Mouse (Mus musculus) stomach, embryonic 16.5 days (tissue): Measurements from ENCODE around the gene Rbm28. TPM values are rescaled to one million over a fixed set of nuclear protein-coding genes. Genes with fewer than 3 reads are reported as not detected.

Source experiments
- ATAC-seq: fragments of 200-750 bp; cut with Nextera tagmentation; 2 replicates; pipeline ENCODE4 v1.8.0; 2017; ENCODE audit warnings: moderate number of reproducible peaks, moderate TSS enrichment; ENCODE audit not compliant: insufficient read depth, low FRiP score
- H3K27ac ChIP-seq: fragments of 300-500 bp; sonication (generic); 2 replicates; pipeline ENCODE4 v1.5.1; 2014; ENCODE audit warnings: low read length
- H3K27me3 ChIP-seq: fragments of 300-500 bp; sonication (generic); 2 replicates; pipeline ENCODE4 v1.6.1; 2014; ENCODE audit warnings: low read length, control low read depth, mixed read lengths; ENCODE audit not compliant: control insufficient read depth, insufficient read depth
- H3K36me3 ChIP-seq: fragments of 300-500 bp; sonication (generic); 2 replicates; pipeline ENCODE4 v1.6.1; 2014; ENCODE audit warnings: low read length; ENCODE audit not compliant: control insufficient read depth, insufficient read depth
- H3K4me1 ChIP-seq: fragments of 300-500 bp; sonication (generic); 2 replicates; pipeline ENCODE4 v1.6.1; 2014; ENCODE audit warnings: low read length, control low read depth, mixed read lengths; ENCODE audit not compliant: control insufficient read depth, insufficient read depth
- H3K4me2 ChIP-seq: fragments of 300-500 bp; sonication (generic); 2 replicates; pipeline ENCODE4 v1.6.1; 2014; ENCODE audit warnings: low read depth, low read length, mixed read lengths
- H3K4me3 ChIP-seq: fragments of 300-500 bp; sonication (generic); replicated peaks from 2 replicates; pipeline ENCODE4 v1.5.1; 2014; ENCODE audit warnings: mild to moderate bottlenecking, low read length
- H3K9ac ChIP-seq: fragments of 300-500 bp; sonication (generic); 2 replicates; pipeline ENCODE4 v1.6.1; 2014; ENCODE audit warnings: low read length
- H3K9me3 ChIP-seq: fragments of 300-500 bp; sonication (generic); replicated peaks from 2 replicates; pipeline ENCODE4 v1.6.1; 2016; ENCODE audit warnings: low read length, control low read depth; ENCODE audit not compliant: control insufficient read depth
- WGBS: fragments of 180-500 bp; shearing (Covaris S2); extraction: QIAGEN DNeasy Blood & Tissue Kit; methylation state at CpG from one replicate; pipeline ENCODE4 v1.1.7; 2014; 5-methylcytosine and 5-hydroxymethylcytosine counted together
- polyA plus RNA-seq: library from polyadenylated mRNA; unstranded; fragments of >200 nt; fragmentation: Nextera tagmentation; extraction: Ambion mirVana; gene quantifications from 2 replicates; pipeline ENCODE4 v1.2.1, GENCODE M21; 2015

The Rbm28 gene
- polyA plus RNA-seq, 1 experiment from 2014 or later = 29.4 TPM

- H3K4me2 ChIP-seq = no peak overlapping the region
- peaks cover 5% of the 10 kb centered on the region; the same call in 1 of the 2 replicates for H3K36me3 ChIP-seq
- 95% methylated on average over 10 of the region's 10 CpGs for WGBS
Observed at GRCm38 (mm10) chr6:29206006-29206405, 41.2 kb upstream of the Rbm28 start.

GRCm38 (mm10) chr6:29204932-29205614, 40.3 kb upstream of the Rbm28 start:
- no peak overlapping the region for H3K27ac ChIP-seq
- no peak overlapping the region for H3K4me3 ChIP-seq
- H3K36me3 ChIP-seq = peaks cover 5% of the 10 kb centered on the region; the same call in 1 of the 2 replicates
- no peaks in the 10 kb centered on the region; the same call in 1 of the 2 replicates for H3K4me1 ChIP-seq
- no peak overlapping the region for H3K9ac ChIP-seq
- no peaks in the 10 kb centered on the region for H3K27me3 ChIP-seq
- WGBS = 56% methylated on average over 15 of the region's 15 CpGs
- ATAC-seq = peak; percentile 32; the same call in 1 of the 2 replicates
- no peaks in the 10 kb centered on the region for H3K9me3 ChIP-seq
- H3K4me2 ChIP-seq = no peak overlapping the region

More at GRCm38 (mm10) chr6:29206006-29206405, 41.2 kb upstream of the Rbm28 start:
- no peak overlapping the region for H3K27ac ChIP-seq
- no peaks in the 10 kb centered on the region for H3K27me3 ChIP-seq
- no peak overlapping the region for H3K9ac ChIP-seq
- H3K9me3 ChIP-seq = no peaks in the 10 kb centered on the region
- peaks cover under 1% of the 10 kb centered on the region for H3K4me1 ChIP-seq
- H3K4me3 ChIP-seq = no peak overlapping the region
- ATAC-seq = no peak

GRCm38 (mm10) chr6:29203861-29204585, 39.2 kb upstream of the Rbm28 start:
- WGBS = 86% methylated on average over 6 of the region's 6 CpGs
- Histone ChIP-seq H3K36me3 (peaks cover 5% of the 10 kb centered on the region; the same call in 1 of the 2 replicates), H3K27me3 (no peaks in the 10 kb centered on the region), H3K27ac (no peak overlapping the region), H3K4me3 (no peak overlapping the region), H3K4me1 (no peaks in the 10 kb centered on the region; the same call in 1 of the 2 replicates), H3K9ac (no peak overlapping the region), H3K4me2 (no peak overlapping the region), H3K9me3 (no peaks in the 10 kb centered on the region)
- ATAC-seq = no peak

- H3K27me3 ChIP-seq = no peaks in the 10 kb centered on the region
- no peaks in the 10 kb centered on the region for H3K9me3 ChIP-seq
- no peaks in the 10 kb centered on the region; the same call in 1 of the 2 replicates for H3K4me1 ChIP-seq
- H3K36me3 ChIP-seq = peaks cover 5% of the 10 kb centered on the region; the same call in 1 of the 2 replicates
- WGBS = 91% methylated on average over 13 of the region's 13 CpGs
- no peak for ATAC-seq
- no peak overlapping the region for H3K4me2 ChIP-seq
- H3K9ac ChIP-seq = no peak overlapping the region
- H3K27ac ChIP-seq = no peak overlapping the region
- no peak overlapping the region for H3K4me3 ChIP-seq
Observed at GRCm38 (mm10) chr6:29203096-29203495, 38.3 kb upstream of the Rbm28 start.

DNA sequence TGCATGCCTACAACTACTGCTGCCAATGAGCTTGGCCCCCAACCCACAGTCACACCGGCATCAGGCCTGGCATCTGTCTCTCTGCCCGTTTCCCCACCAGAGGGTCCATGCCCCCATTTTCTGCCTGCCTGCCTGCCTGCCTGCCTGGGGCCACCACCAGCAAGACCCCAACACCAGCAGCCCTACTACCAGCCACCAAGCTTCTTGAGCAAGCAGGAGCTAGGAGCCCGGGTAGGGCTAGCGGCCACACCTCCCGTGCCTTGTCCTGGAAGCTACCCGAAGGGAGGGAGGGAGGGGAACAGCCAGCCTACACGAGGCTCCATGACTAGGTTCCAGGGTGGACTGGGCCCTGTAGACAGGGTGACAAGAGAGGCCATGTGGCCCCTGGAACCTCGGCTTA, 37.2 kb upstream of the Rbm28 start:
- Histone ChIP-seq H3K36me3 (peaks cover 5% of the 10 kb centered on the region; the same call in 1 of the 2 replicates), H3K4me3 (no peak overlapping the region), H3K27ac (no peak overlapping the region), H3K9me3 (no peaks in the 10 kb centered on the region), H3K9ac (no peak overlapping the region), H3K4me2 (no peak overlapping the region), H3K27me3 (no peaks in the 10 kb centered on the region), H3K4me1 (no peaks in the 10 kb centered on the region; the same call in 1 of the 2 replicates)
- 85% methylated on average over 8 of the region's 8 CpGs for WGBS
- no peak for ATAC-seq

GRCm38 (mm10) chr6:29201341-29201740, 36.5 kb upstream of the Rbm28 start:
- ATAC-seq = no peak
- H3K9ac ChIP-seq = no peak overlapping the region
- H3K27me3 ChIP-seq = no peaks in the 10 kb centered on the region
- H3K4me3 ChIP-seq = no peak overlapping the region
- no peaks in the 10 kb centered on the region for H3K9me3 ChIP-seq
- WGBS = 91% methylated on average over 5 of the region's 5 CpGs
- H3K4me2 ChIP-seq = no peak overlapping the region
- no peaks in the 10 kb centered on the region; the same call in 1 of the 2 replicates for H3K4me1 ChIP-seq
- peaks cover 5% of the 10 kb centered on the region; the same call in 1 of the 2 replicates for H3K36me3 ChIP-seq
- no peak overlapping the region for H3K27ac ChIP-seq

GRCm38 (mm10) chr6:29200496-29200895, 35.7 kb upstream of the Rbm28 start:
- H3K4me2 ChIP-seq = no peak overlapping the region
- WGBS = 74% methylated on average over 3 of the region's 3 CpGs

GRCm38 (mm10) chr6:29199223-29199855, 34.5 kb upstream of the Rbm28 start:
- no peaks in the 10 kb centered on the region for H3K4me1 ChIP-seq
- H3K4me2 ChIP-seq = peak overlapping the region; percentile 53
- 34% methylated on average over 8 of the region's 8 CpGs for WGBS
- H3K27ac ChIP-seq = no peak overlapping the region
- no peak for ATAC-seq
- no peaks in the 10 kb centered on the region for H3K36me3 ChIP-seq
- no peaks in the 10 kb centered on the region for H3K9me3 ChIP-seq
- no peak overlapping the region for H3K9ac ChIP-seq
- H3K27me3 ChIP-seq = 0 out of 2 replicates have a peak, but pooled peaks cover 3% of the 10 kb centered on the region
- peak overlapping the region; percentile 38 for H3K4me3 ChIP-seq

More at GRCm38 (mm10) chr6:29200496-29200895, 35.7 kb upstream of the Rbm28 start:
- no peaks in the 10 kb centered on the region for H3K36me3 ChIP-seq
- ATAC-seq = no peak
- H3K9ac ChIP-seq = no peak overlapping the region
- no peaks in the 10 kb centered on the region for H3K9me3 ChIP-seq
- no peaks in the 10 kb centered on the region; the same call in 1 of the 2 replicates for H3K4me1 ChIP-seq
- no peak overlapping the region for H3K4me3 ChIP-seq
- H3K27me3 ChIP-seq = 0 out of 2 replicates have a peak, but pooled peaks cover 3% of the 10 kb centered on the region
- H3K27ac ChIP-seq = no peak overlapping the region
